Mouse (Mus musculus) ovary, postnatal 36 days (tissue): Measurements from ENCODE around the gene Tmem229a.

Source experiments
- DNase-seq: peaks from one replicate; pipeline ENCODE4 v3.0.0; 2022; ENCODE audit warnings: low spot score, mixed read lengths

Gene Tmem229a

GRCm38 (mm10) chr6:24955946-24956585 lies at the start of gene Tmem229a:
TSS of gene Tmem229a (minus strand) at chr6:24956297.
- DNase-seq = peak; percentile 17

GRCm38 (mm10) chr6:24993754-24994153 lies 37.7 kb upstream of the Tmem229a start:
- no peak for DNase-seq

GRCm38 (mm10) chr6:24989836-24990235 lies 33.7 kb upstream of the Tmem229a start:
- DNase-seq = no peak

- no peak for DNase-seq
These were observed 20.1 kb upstream of the Tmem229a start for GRCm38 (mm10) chr6:24976176-24976575.

GRCm38 (mm10) chr6:24968471-24969223 lies 12.6 kb upstream of the Tmem229a start:
- no peak for DNase-seq

DNA sequence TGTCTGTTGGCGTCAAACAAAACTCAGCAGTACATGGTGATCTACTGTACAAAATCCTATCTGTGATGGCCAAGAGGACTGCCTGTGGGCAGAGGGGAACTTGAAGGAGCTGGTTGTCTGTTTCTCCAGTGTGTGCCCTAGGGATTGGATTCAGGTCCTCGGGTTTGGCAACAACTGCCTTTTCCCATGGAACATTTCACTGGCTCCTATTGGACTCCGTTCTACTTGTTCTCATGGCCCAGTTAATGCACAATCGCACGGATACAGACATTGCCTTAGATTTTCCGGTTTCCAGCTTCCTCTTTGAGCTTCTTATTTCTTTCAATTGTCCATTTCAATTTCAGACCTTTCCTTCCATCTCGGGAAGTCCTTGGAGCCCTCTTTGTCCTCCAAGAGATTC lies 11.6 kb upstream of the Tmem229a start:
- DNase-seq = no peak

DNA sequence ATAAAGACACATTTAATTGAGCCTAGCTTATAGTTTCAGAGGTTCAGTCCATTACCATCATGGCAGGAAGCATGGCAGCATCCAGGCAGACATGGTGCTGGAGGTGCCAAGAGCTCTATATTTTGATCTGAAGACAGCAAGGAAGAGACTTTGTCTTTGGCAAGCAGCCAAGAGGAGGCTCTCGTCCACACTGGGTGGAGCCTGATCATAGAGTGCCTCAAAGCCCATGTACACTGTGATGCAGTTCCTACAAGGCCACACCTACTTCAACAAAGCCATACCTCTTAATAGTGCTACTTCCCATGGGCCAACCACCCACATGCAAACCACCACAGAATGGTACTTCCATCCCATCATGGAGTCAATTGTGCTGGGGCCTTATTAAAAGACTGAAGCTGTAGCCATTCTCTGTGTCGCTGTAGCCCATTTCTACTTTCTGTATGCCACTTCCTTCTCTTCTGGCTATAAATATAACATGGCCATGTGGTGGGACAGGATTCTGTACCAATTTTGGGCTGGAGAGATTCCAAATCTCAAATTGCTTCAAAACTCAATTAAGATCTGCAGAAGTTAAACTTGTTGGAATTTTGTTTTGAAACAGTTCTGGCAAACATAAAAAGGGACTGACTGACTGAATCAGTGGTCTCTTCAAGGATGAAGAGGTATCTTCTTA lies 10.0 kb upstream of the Tmem229a start:
- no peak for DNase-seq

- DNase-seq = no peak
These were observed 7.7 kb upstream of the Tmem229a start for GRCm38 (mm10) chr6:24963754-24964153.

DNA sequence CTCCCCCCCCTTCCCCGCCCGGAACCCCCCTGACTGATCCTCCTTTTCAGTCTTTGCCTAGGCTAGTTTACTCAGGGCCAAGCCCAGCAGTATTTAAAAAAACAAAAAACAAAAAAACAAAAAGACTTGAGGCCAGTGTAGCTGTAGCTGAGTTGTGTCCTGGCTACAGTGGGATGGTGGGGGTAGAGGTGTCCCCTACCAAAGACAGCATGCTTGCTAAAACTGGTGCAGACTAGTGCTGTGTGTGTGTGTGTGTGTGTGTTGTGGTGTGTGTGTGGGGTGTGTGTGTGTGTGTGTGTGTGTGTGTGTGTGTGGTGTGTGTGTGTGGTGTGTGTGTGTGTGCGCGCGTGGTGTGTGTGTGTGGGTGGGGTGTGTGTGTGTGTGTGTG lies 483 bp upstream of the Tmem229a start:
- no peak for DNase-seq

DNA sequence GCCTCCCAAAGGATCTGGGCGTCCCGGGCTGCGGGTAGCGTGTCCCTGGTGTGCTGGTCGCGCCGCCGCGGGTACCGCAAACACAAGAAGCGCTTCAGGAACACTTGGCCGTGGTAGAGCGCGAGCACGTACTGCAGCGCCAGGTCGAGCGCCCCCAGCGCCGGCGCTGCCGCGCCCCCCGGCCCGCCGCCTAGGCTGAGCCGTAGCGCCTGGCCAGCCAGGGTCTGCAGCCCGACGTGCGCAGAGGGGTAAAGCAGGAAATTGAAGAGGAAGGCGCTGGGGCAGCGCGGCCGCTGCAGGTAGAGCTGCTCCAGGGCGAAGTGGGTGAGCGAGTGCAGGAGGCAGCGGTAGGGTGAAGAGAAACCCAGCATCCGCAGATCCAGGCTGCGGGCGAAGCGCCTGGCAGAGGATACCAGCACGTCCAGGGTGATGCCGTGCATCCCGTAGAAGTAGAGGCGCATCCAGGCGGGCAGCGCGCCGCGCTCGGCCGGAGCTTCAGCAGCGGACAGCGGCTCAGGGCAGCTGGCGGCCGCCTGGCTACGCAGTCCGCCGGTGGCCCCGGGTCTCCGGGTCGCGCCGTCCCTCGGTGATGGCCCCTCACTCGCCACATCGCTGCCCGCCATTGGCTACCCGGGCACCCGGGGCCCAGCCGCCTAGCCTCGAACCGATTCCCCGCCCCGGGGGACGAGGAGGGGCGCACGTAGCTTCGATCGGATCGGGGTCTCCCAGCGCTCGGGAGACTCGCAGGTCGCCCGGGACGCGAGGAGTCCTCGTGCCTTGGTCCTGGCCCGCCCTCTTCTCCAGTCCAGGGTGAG lies 759 bp downstream of the Tmem229a start:
- peak; percentile 32 for DNase-seq

- DNase-seq = no peak
These were observed 2.0 kb downstream of the Tmem229a start for GRCm38 (mm10) chr6:24954126-24954525.

DNA sequence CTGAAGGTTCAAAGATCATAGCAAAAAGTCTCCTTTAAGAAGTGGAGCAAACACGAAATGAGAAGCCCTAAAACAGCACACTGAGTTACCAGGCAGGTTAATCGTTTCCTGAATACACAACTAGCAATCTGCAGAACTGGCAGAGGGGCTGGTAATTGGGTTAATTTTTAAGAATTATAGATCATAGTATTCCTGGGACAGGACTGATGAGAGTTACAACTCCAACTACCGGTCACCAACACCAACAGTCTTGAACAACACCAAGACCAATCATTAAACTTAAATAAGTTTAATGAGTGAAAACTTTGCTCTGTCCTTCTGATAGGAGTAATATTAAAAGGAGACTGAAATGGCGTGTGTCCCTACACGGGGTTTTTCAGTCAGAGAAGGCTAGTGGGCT lies 3.8 kb downstream of the Tmem229a start:
- DNase-seq = no peak

DNA sequence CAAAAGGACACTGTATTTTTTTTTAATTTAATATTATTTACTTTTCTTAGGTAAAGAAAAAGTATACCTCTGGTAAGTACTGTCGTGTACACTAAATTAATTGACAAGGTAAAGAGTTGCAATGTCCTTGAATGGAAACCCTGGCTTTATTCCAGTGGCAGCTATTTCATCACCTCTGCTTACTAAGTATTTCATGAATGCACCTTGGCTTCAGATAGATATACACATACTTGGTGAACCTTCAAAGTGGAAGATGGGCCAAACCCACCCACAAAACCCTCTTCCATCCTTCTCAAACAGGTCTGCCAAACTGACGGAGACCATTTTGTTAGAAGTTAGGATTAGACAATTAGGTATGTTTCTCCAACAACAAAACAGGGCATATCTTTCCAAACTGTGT lies 5.4 kb downstream of the Tmem229a start:
- DNase-seq = no peak

- DNase-seq = no peak
These were observed 30.9 kb downstream of the Tmem229a start for GRCm38 (mm10) chr6:24925076-24925785.

DNA sequence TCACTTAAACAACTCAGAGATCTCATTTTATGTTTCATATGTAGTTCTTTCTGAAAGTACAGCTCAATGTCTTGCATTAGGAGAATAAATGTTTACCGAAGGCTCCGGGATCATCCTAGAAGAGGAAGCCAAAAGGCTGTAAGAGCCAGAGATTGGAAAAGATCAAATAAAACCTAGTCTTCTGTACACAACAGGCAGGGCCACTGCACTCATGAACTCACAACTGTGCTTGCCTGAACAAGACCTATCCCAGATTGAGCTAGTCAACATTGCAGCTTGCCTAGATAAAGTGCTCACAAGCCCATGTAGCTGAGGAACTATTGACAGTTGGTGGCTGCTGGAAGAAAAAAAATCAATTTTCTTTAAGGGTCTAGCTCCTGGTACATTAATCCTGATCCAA lies 42.5 kb downstream of the Tmem229a start:
- no peak for DNase-seq

DNA sequence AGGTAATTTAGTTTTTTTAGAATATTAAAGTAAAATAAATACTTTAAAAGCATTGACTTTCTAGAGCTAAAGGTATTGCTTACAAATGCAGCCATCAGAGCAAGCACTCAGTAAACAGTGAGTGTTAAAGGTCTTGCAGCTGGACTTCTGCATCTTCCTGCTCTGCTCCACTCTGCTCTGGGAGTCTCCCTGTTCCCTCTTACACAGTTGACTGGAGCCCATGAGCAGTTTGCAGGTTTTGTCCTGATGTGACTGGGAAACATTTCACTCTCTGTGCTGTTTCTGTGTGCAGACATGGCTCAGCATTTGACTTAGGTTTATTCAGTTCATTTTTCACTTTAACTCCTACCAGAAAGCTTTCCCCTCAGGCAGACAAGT lies 45.4 kb downstream of the Tmem229a start:
- no peak for DNase-seq

DNA sequence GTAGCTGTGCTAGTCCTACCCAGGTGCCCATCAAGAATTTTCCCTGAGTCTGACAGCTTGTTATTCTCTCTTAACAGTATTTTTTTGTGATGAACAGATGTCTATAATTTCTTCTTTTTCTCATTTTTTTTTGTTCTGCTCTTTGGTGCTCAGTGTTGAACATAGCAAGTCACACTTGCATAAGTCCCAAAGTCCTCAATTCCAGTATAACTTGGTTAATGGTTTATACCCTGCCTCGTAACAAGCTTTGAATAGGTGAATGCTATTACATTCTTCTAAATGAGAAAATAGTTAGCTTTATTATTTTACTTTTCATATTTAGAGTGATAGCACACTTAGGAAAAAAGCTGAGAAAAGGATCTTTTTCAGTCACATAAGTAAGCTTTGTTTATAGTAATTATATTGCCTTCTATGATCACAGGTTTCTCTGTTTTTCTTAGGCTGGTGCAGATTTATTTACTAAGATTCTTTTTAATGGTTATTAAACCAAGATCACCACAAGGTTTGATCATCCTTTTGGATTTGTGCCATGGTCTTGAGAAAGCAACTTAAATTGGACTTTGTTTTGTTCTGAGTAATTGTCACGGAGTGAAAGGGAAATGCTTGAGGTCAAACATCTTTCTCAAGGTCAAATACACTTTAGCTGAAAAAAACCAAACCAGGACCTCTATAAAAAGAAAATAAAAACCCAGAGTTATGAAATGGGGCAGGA lies 45.9 kb downstream of the Tmem229a start:
- no peak for DNase-seq

DNA sequence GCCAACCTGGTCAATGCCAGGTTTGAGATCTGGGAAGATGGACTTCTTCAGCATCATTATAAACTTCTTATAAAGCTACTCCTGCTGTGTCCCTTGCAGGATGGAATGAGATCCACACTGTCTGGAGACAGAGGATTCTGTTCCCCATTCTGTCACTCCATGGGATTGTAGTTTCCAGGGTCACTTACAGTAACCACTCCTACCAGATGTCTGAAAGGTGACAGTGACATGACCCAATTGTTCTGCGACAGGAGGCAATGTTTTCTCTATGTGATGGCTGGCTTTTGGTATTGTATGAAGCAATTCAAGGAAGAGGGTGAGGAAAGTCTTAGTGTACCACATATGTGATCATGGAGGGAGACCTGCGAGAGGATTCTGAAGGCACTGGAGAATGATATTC lies 48.3 kb downstream of the Tmem229a start:
- DNase-seq = no peak

DNA sequence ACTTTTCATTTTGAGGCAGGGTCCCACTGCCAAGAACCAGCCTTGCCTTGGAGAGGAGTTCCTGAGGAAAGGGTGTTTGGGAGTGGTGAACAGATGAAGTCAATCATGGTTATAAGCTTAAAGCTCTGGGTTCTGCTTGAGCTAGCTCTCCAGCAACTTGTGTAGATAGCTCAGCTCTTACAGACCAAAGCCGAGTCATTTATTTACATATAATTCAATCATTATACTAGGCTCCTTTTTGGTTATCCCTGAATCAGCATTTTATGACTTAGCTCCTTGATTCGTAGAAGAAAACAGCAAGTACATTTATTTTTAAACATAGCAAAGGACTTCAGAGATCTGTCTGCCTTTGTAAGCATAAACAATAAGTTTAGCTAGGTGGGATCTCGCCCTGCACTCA lies 51.0 kb downstream of the Tmem229a start:
- DNase-seq = no peak
